Mouse (Mus musculus) stomach, postnatal 0 days (tissue): ENCODE measurements around the gene Ifitm10.

Source experiments
- CTCF ChIP-seq: IDR thresholded peaks from 2 replicates; pipeline ENCODE4 v1.5.1; 2016; ENCODE audit warnings: antibody characterized with exemption, low read depth, mild to moderate bottlenecking, moderate library complexity
- EP300 ChIP-seq: optimal IDR thresholded peaks from 2 replicates; pipeline ENCODE3; 2016; ENCODE audit warnings: antibody characterized with exemption

- TF ChIP-seq CTCF = no peak
- no peak for TF ChIP-seq EP300
Measured at GRCm38 (mm10) chr7:142369820-142370219, 3.7 kb downstream of the Ifitm10 start.
